Mouse (Mus musculus) urinary bladder, postnatal 10 days (tissue): ENCODE measurements around the gene Slc39a13.
"Not testable (repeated sequence)": the region's sequence is repeated elsewhere in the genome, so short reads cannot be mapped to it uniquely, and the experiment has no call there.

Experiments used
- DNase-seq: peaks from one replicate; pipeline ENCODE4 v3.0.0; 2022; ENCODE audit warnings: low spot score

Gene Slc39a13

DNA sequence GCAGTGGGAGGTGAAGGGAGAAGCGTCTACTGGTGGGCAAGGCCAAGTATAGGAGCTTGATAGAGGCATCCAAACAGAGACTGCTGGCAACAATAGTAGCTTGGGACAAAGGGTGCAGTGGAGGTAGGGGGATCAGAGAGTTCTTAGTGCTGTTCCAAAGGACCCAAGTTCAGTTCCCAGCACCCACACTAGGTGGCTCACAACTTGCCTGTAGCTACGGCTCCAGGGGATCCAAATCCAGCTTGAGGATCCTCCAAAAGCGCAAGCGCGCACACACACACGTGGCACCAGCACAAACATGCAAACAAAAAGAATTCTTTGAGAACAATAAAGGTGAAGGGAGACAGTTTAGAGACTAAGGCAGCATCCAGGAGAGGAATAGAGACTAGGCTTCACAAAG is 6.0 kb downstream of the Slc39a13 start:
- DNase-seq: no peak

DNA sequence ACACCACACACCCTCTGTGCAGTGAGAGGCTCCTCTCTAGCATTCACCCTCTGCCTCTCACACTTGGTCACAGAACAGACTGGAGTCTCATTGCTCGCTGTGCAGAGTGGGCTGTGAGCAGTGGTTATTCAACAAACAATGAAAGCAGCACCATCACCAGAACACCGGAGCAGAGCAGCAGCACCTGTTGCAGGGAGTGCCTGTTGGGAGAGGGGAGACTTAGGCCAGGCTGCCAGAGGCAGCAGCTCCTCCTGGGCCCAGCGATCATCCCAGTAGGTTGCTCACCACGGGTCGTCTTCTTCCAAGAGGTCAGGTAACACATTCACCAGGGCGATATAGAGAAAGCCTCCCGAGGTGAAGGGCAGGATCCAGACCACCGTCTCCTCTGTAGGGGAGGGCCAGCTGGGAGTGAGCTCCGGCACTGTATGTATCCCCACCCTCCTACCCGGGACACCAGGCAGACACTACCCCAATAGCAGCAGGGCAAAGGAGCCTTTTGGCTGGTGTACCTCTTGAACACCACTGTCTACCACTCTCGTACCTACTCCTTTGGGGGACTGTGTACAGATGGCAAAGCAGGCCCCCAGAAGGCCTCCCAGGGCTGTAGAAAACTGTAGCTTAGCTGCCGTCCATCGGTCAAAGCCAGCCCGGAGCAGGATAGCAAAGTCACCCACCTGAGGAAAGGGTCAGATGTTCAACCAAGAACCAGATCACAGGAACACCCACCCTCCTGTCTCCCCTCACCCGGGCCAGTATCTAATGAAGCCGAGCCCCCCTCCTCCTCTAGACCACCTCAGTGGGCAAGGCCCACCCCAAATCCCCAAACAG is 7.2 kb downstream of the Slc39a13 start:
- DNase-seq: no peak

DNA sequence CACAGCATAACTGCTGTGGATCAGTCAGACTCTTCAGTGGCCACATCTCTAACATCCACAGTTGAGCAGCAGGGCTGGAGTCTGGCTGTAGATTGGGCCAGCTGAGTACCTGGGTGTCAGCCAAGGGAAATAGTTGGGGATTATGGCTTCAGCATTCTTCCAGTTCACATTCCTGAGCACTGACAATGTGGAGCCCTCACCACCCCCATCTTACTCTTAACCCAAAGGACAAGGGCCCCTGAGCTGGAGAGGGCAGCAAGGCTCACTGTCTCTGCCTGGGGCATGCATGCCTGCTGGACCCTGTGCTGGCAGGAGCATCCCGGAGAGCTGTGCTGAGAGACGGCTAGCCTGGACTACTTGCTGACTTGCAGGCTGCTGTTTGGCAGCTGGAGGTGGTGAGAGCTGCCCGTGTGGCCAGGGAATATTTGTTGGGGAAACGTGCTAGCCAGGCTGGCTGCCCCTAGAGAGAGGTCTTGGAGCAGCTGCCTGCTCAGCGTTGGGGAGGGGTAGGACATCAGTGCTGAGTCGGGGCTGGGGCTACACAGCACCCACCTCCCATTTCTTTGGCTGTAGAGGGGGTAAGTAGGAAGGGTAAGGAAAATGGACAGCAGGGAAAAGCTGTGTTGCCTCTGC is 8.3 kb downstream of the Slc39a13 start:
- no peak for DNase-seq

DNA sequence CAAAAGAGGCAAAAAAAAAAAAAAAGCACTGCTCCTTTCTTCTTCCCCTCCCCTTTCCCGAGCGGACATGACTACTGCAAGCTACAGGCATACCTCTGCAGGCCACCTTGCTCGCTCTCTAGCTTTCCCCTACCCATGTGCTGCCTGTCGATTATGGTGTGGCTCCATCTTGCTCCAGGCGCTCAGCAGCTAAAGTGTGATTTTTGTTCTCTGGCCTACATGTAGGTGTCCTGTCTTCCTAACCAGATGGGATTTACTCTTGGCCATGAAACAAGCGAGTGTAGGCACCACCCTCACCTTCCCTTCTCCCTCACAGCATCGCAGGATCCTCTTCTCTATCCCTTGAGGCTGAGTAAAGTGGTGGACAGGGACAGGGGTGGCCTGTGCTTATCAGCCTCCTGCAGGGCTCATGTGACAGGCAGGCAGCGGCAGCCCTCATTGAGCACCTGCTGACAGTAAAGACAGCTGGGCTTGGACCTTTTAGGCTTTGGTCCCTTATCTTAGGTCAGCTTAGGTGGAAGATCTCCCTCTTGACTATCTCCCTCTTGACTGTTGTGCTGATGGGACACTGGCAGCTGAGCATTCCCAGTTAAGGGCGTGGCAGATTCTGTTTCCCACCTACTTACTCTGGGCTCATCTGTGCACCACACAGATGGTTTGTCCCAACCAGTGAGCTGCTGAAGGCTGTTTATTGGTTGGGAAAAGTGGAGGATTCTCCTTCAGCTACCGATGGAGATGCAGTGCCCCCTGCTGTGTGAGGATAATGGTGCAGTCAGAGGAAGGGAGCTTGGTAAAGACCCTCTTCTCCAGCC is 9.5 kb downstream of the Slc39a13 start:
- DNase-seq: no peak

DNA sequence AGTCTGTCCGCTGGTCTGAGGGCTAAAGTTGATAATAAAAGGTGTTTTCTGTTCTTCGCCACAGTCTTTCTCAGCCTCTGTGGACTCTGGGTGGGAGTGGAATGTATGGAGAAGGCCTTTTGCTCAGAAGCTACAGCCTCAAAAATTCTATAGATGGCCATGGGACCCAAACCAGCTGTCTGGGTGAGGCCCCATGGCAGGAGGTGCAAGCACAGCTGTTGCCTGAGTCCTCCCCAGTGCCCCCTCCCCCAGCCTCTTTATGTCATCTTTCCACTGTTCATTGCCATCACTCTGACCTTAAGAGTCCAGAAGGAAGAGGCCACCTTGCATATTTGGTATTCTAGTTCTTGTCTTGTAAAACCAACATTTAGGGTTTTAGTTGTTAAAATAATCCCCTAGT is 10.8 kb downstream of the Slc39a13 start:
- DNase-seq: no peak

DNA sequence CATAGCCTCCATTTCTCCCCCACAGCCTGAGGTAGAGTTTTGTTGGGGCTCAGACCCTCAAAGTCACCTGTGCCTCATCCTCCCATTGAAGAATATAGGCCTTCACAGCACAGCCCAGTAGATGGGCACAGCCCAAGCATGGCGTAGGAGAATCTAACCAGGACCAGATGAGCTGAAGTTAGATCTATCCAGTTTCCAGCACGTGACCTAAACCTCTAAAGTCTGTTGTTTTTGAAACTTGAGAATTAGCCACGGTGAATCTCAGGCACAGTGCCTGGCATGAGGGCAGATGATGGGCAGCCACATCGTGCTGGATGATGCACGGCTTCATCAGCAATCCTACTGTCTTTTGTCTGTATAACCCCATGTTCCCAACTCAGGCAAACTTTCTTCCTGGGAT is 11.8 kb downstream of the Slc39a13 start:
- DNase-seq: no peak

DNA sequence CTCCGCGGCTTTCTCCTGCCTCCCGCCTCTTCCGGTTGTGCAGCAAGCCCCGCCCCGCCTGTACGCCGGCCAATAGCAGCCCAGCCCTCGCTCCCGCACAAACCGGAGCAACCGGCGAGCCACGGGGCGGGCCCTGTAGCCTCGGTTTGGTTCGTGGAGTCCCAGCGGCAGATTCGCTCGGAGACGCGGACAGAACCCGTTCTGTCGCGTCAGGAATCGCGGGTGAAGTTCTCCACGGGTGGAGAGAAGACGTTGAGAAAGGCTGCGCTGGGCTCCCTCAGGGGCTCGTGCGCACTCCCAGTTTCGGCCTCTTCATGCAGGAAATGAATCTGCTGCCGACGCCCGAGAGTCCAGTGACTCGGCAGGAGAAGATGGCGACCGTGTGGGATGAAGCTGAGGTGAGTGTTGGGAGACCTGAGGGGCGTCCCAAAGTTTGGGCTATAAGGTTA is 16.3 kb downstream of the Slc39a13 start, which contains the start of gene Psmc3:
TSS of gene Psmc3 (plus strand) at position 76 of the 449 bp plus-strand sequence.
- DNase-seq: peak; percentile 89

DNA sequence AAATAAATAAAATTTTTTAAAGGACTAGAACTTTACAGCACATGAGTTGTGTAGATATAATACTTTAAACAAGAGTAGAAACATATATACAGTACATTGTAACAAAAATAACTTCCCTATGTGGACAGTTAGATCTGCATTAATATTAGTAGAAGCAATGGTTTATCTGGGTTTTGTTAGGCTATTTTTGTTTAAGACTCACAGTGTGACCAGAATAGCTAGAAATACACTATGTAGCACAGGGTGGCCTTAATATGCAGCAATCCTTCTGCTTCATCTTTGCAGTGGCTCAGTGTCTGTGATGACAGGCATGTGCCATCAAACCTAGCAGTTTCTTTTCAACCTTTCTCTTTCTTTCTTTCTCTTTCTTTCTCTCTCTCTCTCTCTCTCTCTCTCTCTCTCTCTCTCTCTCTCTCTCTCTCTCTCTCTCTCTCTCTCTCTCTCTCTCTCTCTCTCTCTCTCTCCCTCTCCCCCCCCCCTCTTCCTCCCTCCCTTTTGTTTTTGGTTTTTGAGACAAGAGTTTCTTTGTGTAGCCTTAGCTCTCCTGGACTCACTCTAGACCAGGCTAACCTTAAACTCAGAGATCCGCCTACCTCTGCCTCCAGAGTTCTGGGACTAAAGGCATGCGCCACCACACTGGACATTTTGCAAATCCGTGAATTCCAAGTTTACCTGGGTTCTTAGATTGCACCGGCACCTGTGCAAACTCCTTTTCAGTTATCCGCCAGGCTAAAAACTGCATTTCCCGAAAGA is 16.9 kb downstream of the Slc39a13 start:
- DNase-seq: no peak

DNA sequence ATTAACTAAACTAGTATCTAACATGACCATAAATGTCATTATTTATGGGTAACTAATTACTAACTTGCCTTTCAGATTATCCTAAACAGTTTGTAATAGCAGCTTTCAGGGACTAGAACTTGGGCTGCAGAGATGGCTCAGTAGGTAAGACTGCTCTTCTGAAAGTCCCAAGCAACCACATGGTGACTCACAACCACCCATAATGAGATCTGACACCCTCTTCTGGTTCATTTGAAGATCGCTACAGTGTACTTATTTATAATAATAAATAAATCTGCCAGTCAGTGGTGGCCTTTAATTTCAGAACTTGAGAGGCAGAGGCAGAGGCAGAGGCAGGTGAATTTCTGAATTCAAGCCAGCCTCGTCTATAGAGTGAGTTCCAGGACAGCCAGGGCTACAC is 17.5 kb downstream of the Slc39a13 start:
- DNase-seq: no peak

DNA sequence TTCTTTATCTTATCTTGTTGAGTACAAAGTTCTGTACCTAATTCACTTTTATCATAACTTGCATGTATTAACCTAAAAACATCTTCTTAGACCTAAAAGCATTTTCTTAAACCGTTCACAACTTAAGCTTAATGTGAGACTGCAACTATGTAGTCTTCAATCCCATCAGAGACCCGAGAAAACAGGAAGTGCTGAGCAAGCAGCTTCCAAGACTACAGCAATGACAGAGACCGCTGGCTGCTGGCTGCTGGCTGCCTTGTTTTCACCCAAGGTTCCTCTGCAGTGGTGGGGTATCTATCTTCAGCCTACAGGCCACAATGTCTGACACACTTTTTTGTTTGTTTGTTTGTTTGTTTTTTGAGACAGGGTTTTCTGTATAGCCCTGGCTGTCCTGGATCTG is 18.3 kb downstream of the Slc39a13 start:
- DNase-seq: no peak

DNA sequence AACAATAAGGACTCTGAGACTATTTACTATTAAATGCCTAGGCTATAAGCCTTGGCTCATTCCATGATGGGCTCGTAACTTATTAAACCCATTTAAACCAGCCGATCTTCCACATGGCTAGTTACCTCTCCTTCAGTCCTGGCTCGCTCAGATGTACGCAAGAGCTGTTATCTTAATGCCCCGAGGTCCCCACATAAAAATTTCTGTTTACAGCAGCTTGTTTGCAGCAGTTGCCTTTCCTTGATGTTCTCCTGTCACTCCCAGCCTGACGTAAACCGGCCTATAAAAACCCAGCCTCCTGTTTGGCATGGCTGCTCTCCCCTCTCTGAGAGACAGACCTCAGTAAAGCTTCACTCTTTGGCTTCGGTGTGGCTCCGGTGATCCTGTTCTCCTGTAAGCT is 22.9 kb downstream of the Slc39a13 start:
- DNase-seq: no peak

DNA sequence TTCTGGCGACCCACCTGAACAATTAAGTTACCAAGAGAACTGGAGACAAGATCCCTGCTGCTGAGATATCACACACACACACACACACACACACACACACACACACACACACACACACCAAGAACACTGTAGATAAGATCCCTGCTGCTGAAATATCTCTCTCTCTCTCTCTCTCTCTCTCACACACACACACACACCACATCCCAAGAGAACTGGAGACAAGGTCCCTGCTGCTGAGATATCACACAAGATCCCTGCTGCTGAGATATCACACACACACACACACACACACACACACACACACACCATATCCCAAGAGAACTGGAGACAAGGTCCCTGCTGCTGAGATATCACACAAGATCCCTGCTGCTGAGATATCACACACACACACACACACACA is 24.4 kb downstream of the Slc39a13 start:
- DNase-seq: not testable (repeated sequence)

DNA sequence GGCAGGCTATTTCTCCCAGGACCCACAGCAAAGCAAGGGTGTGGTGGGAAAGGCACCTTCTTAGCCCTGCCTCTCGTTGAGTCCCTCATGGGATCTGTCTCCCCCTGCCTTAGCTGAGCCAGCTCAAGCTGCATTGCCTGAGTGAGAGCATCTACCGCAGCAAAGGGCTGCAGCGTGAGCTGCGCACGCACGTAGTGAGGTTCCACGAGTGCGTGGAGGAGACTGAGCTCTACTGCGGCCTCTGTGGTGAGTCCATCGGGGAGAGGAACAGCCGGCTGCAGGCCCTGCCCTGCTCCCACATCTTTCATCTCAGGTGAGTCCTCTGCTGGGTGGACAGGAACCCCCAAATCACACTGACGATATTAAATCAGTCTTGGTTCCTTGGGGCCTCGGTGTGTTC is 25.5 kb downstream of the Slc39a13 start:
- DNase-seq: no peak

DNA sequence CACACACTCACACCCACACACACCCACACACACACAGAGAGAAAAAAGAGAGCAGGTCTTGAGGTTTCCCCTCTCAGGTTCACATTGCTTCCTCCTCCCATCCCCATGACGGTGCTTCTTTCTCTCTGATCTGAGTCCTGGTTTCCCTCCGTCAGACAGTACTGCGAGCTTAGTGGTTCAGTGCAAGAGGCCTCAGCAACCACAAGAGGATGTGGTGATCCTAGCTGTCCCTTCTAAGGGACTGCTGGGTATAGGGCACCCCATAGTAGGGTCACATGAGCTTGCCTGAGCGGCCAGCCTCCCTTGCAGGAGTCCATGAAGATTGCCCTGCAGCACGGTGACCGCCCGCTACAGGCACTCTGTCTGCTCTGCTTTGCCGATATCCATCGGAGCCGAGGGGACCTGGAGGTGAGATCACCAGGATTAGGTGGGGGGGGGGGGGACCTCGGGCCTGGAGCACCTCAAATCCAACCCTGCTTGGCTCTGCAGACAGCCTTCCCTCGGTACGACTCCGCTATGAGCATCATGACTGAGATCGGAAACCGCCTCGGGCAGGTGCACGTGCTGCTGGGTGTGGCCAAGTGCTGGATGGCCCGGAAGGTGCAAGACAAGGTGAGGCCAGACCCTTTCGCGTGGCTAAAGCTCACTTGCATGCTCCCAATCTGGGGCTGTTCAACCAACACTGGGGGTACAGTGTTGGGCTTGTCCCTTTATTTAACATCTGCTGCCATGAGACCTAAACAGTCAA is 27.4 kb downstream of the Slc39a13 start:
- no peak for DNase-seq

DNA sequence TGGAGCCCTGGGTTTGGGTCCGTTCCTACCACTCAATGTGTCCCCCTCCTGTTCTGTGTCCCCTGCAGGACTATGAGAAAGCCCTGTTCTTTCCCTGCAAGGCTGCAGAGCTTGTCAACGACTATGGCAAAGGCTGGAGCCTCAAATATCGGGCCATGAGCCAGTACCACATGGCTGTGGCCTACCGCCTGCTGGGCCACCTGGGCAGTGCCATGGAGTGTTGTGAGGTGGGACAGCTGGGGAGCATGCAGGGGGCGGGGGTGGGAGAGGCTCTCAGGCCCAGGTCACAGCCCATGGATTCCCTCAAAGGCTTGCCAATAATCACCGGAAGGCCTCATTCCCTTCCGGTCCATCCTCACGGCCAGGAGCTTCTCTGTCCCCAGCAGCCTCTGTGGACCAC is 28.4 kb downstream of the Slc39a13 start:
- no peak for DNase-seq

DNA sequence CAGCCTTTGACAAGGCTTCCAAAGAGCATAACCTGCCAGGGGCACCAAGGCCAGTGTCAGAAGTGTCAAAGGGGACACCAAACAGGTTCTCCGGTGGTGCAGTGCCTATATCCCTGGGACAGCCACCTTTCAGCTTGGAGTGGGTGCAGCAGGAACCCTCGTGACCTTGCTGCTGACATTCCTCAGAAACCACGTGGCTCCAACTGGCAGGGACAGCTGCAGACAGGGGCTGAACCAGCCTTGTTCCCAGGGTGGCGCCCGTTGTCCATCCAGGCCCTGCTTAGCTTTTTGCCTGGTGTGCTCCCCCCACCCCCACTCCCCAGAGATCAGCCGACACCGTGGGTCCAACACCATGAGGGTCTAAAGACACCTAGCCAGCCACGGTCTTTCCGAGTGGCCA is 34.8 kb downstream of the Slc39a13 start, which contains the start of gene Rapsn:
TSS of gene Rapsn (plus strand) at position 236 of the 400 bp plus-strand sequence.
- no peak for DNase-seq

DNA sequence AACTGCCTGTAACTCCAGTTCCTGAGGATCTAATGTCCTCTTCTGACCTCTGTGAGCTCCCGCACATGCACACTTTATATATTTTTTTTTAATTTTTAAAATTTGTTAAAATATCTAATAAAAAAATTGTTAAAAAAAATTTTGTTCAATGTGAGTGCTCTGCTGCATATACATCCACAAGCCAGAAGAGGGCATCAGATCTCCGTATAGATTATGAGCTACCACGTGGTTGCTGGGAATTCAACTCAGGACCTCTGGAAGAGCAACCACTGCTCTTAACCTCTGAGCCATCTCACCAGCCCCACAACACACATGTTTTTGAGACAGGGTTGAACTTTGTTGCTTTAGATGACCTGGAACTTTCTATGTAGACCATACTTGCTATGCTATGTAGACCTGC is 37.2 kb downstream of the Slc39a13 start:
- DNase-seq: no peak

DNA sequence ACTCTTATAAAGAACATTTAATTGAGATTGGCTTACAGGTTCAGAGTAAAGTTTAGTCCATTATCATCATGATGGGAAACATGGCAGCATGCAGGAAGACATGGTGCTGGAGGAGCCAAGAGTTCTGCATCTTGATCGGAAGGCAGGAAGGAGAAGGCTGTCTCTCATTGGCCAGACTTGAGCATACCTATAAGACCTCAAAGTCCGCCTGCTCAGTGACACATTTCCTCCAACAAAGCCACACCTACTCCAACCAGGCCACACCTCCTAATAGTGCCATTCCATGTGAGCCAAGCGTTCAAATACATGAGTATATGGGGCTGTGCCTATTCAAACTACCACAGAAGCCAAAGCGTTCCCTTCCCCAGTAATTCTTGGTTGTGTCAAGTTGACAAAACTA is 39.0 kb downstream of the Slc39a13 start:
- DNase-seq: no peak

DNA sequence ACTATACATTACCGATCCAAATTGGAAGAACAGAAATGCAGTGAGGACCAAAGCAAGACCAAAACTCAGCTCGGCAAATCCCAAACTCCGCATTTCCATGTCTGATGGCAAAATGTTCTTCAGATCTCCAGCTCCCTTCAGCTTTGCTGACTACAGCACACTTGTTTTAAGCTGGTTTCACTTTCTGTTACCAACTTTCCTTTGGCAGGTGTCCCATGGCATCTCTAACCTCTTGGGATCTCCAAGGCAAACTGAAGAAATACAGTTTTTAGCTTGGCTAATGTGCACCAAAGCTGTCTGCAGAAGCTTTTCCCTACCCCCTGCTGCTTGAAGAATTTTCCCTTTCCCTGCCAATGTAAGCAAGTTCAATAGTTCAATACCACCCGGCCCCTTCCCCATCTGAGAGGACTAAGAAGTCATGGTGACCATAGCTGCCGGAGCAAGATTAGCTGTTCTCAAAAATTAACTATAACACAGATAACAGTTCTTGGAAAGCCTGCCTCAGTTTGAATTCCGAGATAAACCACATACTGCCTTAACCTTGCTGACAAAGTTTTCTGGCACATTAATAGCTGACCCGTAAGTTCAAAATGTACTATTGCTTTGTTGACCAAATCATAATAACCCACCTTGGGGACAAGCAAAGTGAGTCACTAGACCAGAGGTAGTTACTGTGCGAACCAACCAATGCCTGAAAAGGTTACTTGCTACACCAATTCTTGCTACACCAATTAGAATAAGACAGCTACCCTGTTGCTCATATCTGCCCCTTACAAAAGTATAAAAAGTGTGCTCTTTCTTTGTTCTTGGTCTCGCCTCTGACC is 42.6 kb downstream of the Slc39a13 start:
- DNase-seq: no peak

DNA sequence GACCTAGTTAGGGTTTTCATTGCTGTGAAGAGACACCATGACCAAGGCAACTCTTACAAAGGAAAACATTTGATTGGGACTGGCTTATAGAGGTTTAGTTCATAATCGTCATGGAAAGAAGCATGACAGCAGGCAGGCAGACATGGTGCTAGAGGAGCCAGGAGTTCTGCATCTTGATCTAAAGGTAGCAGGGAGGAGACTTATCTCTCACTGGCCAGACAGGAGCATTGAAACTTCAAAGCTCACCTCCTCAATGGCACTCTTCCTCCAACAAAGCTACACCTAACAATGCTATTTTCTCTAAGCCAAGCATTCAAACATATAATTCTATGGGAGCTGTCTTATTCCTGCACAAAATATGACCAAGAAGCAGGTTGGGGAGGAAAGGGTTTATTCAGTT is 43.7 kb downstream of the Slc39a13 start:
- DNase-seq: no peak
